Mouse (Mus musculus): ENCODE data around the gene Ezr.

- TF ChIP-seq POLR2A (IDR thresholded peaks at IDR 0.05; ENCODE audit: insufficient read depth, low read length), result no peak
- no peak for TF ChIP-seq CTCF (IDR thresholded peaks at IDR 0.05; ENCODE audit: low read depth, low read length)
- TF ChIP-seq EP300 (IDR thresholded peaks at IDR 0.05; ENCODE audit: insufficient read depth, low read depth, low read length), result no peak
These were observed 7.1 kb upstream of the Ezr start for GRCm38 (mm10) chr17:6789581-6790118.

Data from ES-Bruce4 (cell line).